Mouse (Mus musculus): ENCODE data around the gene Fancf.

GRCm38 (mm10) chr7:51889601-51890000 is 27.5 kb upstream of the Fancf start:
- no peak for TF ChIP-seq CTCF (conservative IDR thresholded peaks at IDR 0.05; ENCODE audit: low read length)
- no peak for TF ChIP-seq NANOG (IDR thresholded peaks at IDR 0.05; ENCODE audit: borderline replicate concordance, low read length)
